Mouse (Mus musculus): ENCODE measurements around the gene Itgb1bp1. TPM values are rescaled to one million over a fixed set of nuclear protein-coding genes. Genes with fewer than 3 reads are reported as not detected.
A peak's percentile ranks its signal among the peaks of the same experiment; 100 is the strongest.

Gene Itgb1bp1
- total RNA-seq (2021) = 10 to 100 TPM; 41.1 to 43.1 TPM
- long read RNA-seq, experiment 1, transcript Itgb1bp1-206 (7 exons, 1,701 nt) = minor isoform, 5 of 30 reads
- long read RNA-seq, experiment 1, transcript Itgb1bp1-201 (7 exons, 1,921 nt) = major isoform, 21 of 30 reads
- long read RNA-seq, experiment 1, partial matches to known transcripts = 0 of 30 reads
- long read RNA-seq, experiment 1, other reads (novel, unspliced or antisense) = 2 of 30 reads
- long read RNA-seq, experiment 2, transcript Itgb1bp1-201 (7 exons, 1,921 nt) = major isoform, 15 of 31 reads
- long read RNA-seq, experiment 2, transcript Itgb1bp1-206 (7 exons, 1,701 nt) = minor isoform, 7 of 31 reads
- long read RNA-seq, experiment 2, partial matches to known transcripts = 0 of 31 reads
- long read RNA-seq, experiment 2, other reads (novel, unspliced or antisense) = 7 of 31 reads

DNA sequence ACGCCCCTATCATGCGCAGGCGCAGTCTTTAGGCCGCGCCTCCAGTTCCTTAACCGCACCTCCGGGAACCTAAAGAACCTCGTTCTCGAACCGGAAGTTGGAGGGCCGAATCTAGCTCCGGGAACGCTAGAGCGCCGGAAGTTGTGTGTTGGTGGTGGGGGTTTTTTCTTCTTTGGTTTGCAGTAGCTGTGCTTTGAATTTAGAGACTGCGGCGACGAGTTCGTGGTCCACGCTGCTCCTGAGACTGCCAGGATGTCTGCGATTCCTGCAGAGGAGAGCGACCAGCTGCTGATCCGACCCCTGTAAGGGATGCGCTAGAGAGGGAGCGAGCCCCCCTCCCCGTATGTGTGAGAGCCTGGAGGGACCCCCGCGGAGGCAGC is at the start of gene Itgb1bp1:
Itgb1bp1 (minus strand) TSS at position 42 of the 380 bp plus-strand sequence.
- peak; percentile 99 for DNase-seq (ENCODE audit: low spot score in 2 of 2)

DNA sequence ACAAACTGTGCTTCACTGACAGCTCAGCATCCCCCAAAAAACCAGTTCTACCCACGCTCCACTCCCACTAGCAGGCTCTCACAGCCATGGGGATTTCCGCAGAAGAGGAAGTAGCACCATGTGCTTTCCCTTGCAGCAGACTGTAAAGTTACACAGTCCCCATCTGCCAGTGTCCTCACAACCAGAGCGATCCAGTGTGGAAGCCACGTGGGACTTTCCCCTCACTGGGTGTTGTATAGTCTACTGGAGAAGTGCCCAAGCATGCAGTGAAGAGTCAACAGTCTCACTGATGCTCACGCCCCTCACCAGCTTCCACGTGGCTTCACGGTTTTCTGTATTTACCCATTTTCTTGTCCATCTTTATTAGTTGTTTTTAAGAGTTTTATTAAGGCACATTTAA is 49.8 kb upstream of the Itgb1bp1 start:
- DNase-seq (ENCODE audit: low spot score in 2 of 2) = peak; percentile 32 to 64

DNA sequence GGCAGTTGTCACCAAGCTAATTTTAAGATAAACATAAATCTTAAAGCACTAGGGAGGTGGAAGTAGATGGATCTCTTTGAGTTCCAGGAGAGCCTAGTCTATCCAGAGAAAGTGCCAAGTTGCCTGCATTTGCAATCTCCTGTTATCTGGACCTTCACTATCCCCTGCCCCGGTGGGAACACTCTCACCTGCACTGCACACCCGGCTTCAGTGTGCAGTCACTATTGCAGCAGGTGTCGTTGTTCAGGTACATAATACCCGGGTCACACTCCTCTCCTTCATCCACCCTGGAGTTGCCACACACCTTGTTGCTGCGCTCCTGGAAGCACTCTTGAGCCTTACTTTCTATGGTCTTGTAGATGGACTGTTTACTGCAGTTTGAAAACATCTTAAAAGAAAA is 47.7 kb upstream of the Itgb1bp1 start:
- DNase-seq (ENCODE audit: low spot score in 2 of 2) = no peak

DNA sequence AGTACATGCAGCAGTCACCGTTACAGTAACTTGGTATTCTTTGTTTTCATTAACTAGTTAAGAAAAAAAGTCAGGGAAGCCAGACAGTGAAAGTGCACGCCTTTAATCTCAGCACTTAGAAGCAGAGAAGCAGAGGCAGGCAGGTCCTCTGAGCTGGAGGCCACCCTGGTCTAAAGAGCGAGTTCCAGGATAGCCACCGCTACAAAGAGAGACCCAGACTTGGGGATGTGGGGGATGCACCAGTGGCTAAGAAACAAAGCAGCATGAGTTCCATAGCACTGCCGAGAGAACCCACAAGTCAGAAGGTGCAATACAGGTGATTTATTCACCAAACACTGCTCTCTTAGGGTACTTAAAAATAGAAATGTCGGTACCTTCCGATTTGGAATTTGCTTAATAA is 46.9 kb upstream of the Itgb1bp1 start:
- DNase-seq (ENCODE audit: low spot score in 2 of 2) = no peak

DNA sequence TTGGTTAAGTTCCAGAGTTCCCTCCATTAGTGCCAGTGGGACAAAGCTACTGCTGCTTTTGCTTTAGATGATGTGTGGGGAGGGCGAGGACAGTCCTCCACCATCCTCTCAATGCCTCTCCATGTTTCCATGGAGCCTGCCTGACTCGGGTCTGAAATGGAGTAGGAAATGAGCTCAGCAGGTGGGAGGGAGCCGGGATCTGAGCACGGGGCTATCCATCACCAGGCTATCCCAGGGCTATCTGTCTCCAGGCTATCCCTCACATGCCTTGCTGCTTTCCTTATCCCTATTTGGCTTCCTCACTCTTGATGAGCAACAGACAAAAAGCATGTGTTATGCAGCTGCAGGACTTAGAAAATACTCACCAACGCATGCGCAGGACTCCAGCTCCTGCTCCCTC is 45.6 kb upstream of the Itgb1bp1 start:
- no peak for DNase-seq (ENCODE audit: low spot score in 2 of 2)

DNA sequence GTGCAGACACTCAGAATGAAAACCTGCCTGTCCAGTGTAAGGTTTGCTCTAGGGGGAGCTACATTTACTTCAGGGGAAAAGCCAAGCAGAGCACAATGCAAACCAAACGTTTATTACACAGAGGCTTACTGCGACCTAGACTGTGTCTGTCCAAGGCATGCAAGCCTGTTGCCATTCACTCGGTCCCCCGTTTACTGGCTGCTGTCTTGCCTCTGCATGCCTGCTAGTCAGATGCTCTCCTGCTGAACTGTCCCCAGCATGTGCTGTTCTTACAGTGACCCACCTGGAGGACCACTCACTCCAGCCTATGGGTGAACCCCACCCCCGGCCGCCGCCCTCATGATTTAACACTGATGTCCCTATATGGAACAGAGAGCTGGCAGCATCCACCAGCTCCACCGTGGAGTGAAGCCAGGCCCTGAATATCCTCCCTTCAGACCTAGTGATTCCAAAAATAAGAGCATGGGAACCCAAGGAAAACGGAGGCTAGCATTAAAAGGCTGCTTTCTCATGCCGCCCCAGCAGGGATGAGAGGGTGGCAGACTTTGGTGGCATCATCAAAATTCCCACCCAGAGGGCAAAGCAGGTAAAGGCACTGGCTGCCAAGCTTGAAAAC is 45.0 kb upstream of the Itgb1bp1 start:
- peak; percentile 42 to 52 for DNase-seq (ENCODE audit: low spot score in 2 of 2)

DNA sequence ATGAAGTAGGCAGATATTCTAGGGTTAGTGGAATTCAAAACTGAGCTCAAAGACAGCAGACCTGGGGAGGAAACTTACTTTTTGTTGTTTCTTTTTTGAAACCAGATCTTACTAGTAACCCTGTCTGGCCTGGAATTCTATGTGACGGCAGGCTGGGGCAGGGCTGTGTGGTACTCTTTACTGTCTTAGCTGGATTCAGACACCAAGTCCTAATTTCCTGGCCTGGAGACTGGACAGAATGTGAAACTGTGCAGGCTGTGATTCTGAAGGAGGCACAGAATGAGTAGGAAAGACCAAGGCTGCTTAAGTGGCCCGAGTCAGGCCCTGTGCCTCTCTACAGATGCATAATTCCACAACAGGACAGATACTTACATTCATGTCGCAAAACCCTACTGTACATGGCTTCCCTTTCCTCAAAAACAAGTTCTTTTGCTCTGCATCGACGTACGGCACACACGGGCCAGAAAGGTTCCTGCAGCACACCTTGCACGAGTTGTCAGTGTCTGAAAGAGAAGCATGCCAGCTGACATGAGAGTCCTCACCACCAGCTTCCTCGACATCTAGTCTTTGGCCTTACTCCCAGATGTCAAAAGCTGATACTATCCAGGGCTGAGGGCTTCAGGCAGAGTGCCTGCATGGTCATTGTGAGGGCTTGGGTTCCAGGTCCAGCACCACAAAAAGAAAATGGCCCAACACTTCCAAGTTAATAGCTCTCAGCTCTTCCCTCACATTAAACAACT is 43.7 kb upstream of the Itgb1bp1 start:
- no peak for DNase-seq (ENCODE audit: low spot score in 2 of 2)

DNA sequence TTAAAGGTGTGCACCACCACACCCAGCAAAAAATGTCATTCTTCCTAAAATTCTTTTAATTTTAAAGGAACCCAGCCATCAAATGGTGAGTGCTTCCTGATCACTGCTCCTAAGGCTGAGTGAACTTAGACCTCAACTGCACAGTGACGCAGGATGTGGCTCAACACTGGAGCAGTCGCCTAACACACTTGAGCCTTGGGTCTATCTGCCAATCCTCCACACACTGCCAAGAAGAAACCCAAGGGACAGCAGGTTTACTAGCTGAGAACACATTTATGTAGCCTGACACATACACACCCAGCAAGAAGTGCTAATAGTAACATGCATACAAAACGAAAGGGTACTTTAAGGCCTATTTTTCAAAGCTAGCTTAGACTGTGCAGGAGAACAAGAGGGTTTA is 40.2 kb upstream of the Itgb1bp1 start:
- no peak for DNase-seq (ENCODE audit: low spot score in 2 of 2)

DNA sequence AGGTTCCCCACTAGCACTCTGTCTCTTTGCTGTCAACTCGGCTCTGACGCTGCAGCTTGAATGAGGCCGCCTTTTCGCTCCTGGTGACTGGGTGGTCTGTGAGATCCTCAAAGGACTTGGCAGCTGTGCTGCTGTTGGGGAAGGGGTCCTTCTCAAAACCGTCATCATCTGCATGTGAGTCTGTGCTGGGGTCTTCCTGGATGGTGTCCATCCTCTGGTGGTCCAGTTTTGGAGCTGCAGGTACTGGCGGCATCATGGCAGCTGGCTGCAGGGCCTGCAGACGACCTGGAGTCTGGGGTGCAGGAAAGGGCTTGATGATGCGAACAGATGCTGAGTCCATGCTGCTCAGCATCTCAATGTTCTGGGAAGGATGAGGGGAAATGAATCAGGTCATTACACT is 39.2 kb upstream of the Itgb1bp1 start:
- no peak for DNase-seq (ENCODE audit: low spot score in 2 of 2)

DNA sequence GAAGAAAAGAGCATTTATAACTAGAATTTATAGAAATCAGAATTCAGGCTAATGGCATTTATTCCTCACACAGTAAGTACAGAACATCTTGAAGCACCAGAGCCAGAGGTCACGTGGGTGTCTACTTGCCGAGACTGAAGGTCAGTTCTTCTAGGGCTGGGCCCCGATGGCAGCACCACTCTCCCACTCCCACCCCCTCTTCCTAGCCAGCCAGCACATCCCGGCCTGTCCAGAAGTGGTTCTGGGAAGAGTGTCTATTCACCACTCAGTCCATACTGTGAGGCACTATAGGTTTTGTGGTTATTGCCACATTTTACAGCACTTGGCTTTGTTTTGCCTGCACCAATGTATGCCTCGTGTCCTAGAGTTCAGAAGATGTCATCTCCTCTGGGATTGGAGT is 38.0 kb upstream of the Itgb1bp1 start:
- DNase-seq (ENCODE audit: low spot score in 2 of 2) = no peak

DNA sequence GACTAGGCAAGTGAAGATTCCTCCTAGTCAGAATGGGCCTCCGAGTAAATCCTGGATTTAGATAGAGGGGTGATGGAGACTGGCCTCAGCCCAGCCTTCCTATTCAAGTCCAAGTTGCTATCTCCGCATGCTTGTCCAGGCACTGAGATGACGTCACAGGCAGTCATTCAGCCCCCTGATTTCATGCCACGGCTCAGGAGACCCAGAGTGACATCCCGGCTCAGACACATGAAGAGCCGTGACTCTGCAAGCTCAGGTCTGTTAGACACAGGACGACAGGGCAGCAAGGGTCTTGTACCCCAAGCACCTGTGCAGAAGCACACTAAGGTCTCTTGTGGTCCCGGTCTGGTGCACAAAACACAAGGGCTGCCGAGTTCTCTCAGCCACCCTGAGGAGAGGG is 36.8 kb upstream of the Itgb1bp1 start:
- no peak for DNase-seq (ENCODE audit: low spot score in 2 of 2)

DNA sequence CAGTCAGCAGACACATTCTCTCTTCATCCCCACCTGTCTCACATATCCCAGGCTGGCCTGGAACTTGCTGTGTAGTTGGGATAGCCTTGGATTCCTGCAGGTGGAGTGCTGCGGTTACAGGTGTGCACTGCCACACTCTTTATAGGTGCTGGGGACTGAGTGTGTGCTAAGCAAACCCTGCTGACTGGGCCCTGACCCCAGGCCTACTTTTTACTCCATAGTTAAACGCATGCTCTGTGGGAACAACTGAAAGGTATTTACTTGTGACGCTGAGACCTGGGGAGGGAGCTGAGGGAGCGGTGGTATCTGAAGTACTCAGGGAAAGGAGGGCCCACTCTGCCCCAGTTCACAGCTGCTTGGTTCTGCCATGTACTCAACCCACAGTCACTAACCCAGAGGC is 36.2 kb upstream of the Itgb1bp1 start:
- DNase-seq (ENCODE audit: low spot score in 2 of 2) = no peak

DNA sequence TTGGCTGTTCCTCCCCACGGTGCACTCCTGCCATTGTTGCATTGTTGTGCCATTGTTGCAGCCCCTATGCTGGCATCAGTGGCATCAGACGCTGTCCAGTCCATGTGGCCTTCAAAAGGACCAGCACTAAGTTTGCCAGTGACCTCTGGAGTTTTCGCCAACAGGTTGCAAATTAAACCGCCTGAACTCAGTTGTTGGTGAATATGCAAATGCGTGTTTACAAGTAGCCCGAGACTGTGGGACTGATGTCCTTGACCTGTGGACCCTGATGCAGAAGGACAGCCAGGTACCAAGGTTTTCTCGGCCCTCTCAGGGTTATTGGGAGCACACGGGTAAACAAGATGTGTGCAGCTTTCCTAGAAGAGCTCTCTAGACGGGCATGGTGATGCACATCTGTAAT is 35.1 kb upstream of the Itgb1bp1 start:
- DNase-seq (ENCODE audit: low spot score in 2 of 2) = no peak

DNA sequence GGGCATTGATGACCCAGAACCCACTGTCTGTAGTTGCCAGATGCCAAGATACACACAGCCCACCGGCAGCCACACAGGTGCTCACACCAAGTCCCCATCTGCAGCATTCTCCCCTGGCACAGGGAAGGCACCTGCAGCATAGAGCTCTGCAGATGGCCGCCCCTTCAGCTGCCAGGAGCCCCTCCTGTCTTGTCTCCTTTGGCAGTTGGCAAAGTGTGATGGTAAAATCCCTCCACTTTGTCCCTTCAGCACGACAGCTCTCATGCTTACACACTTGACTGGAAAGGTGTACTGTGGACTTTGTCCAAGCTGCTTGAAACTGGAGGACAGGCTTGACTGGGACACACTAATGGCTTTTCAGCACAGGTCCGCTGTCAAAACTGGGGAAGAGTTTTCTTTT is 34.2 kb upstream of the Itgb1bp1 start:
- no peak for DNase-seq (ENCODE audit: low spot score in 2 of 2)

DNA sequence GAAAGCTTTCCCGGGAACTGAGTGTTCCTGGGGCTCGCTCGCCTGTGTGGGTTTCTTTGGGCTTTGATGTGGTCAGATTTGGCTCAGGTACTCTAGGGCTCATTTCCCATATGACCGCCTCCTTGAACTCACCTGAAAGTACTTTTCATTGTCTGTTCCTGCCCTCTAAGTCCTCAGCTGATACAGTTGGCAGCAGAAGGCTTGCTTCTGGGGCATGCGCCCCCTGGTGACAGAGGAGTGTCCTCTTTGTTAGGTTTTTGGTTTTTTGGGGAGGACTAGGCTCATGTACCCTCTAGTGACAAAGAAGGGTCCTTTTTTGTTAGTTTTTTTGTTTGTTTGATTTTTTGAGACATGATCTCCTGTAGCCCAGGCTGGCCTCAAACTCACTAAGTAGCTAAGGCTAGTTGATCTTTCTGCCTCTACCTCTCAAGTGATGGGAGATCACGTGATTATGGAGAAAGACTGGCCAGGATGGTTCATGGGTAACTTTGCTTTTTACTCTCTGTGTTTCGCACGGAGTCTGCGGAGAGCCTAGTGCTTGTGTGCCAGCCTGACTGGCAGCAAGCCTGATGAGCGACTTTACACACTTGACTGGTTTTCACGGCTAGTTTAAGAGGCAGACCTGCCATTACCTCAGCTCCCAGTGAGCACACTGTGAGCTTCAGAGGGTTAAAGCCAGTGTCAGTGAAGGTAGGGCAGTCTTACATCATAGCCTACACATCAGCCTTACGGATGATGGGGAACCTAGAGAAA is 32.2 kb upstream of the Itgb1bp1 start:
- DNase-seq (ENCODE audit: low spot score in 2 of 2) = peak; percentile 66 to 67

DNA sequence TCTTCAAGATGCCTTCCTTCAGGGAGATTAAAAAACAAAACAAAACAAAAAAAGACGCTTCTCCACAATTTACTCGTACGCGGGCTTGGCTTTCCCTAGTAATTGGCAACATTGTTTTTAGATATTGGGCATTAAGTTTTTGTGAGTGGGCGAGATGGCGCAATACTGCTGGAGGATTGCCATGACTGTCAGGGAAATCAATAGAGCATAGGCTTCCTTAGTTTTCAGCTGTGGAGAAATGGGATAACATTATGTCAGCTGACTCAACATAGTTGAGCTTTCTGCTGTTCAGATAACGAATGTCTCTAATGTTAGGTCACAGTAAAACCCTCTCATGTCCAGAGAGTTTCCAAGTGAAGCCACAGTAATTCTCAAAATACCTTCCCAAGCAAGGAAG is 30.8 kb upstream of the Itgb1bp1 start:
- DNase-seq (ENCODE audit: low spot score in 2 of 2) = no peak

DNA sequence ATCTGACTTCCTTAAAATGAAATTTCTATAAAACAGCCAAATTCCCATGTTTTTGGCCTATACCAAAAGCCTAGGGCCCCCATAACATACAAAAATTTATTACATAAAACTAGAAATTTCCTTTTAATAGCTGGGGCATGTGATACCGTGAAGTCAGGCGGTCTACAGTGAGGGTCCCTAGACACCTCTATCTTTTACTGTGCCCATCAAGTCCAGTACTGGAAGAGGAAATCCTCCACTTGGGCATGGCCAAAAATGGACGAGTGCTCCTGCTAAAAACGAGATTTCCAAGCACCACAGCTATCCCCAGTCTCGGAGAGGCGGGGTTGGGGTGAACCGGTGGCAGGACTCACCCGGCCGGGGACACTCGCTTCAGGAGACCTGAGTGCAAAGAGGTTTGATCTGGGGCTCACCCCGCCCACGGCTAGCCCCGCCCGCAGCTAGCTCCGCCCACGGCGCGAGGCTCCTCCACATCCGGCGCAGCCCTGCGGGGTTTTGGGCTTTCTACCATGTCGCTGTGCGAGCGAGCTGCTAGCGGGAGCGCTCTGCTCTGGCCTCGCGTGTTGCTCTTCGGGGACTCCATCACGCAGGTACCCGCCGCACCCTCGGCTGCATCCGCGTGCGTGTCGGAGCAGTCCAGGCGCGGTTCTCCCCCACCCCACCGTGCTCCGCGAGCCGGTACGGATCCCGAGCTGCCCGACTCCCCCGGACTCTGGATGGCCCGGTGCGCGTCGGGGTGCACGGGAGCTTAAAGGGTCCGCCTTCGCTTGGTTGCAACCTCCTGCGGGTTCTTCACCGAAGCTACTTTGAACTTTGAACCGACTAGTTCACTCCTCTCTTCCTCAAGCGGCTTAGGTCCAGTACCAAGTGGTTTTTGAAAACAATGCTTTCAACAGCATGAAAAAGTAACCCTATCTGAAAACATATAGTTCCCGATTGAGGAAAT is 30.1 kb upstream of the Itgb1bp1 start, which contains the start of gene Iah1:
Iah1 (plus strand) TSS at position 467 of the 946 bp plus-strand sequence.
- DNase-seq (ENCODE audit: low spot score in 2 of 2) = peak; percentile 74 to 80

DNA sequence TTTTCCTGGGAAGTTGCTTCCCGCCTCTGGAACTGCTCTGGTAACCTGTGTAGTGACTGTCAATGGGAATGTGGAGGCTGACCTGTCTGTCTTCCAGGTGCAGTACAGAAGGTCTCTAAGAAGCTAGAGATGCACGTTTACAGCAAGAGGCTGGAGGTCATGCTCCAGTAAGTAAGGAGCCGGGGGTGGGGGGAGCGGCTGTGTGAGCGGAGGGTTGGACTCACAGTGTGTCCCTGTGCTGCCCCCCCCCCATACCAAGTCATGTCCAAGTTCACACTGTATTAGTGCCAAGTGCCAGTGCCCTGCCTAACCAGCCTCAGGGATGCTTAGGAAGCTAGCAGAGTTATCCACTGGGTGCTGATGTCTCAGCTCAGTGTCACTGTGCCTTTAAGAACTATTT is 26.1 kb upstream of the Itgb1bp1 start:
- DNase-seq (ENCODE audit: low spot score in 2 of 2) = no peak

DNA sequence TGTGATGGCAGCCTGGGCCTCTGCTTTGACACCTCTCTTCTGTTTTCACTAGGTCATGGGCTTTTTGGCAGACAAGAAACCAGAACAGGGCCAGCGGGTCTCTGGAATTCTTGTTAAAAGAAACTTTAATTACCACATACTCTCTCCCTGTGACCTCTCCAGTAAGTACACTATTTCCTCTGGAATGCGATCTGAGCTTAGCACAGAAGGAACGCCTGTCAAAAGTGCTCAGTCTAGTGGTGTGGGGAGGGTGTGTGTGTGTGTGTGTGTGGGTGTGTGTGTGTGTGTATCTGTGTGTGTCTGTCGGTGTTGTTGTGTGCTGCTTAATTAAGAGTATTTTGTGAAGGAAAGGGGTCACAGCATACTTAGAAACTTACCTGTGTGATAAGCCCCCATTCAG is 20.6 kb upstream of the Itgb1bp1 start:
- no peak for DNase-seq (ENCODE audit: low spot score in 2 of 2)

DNA sequence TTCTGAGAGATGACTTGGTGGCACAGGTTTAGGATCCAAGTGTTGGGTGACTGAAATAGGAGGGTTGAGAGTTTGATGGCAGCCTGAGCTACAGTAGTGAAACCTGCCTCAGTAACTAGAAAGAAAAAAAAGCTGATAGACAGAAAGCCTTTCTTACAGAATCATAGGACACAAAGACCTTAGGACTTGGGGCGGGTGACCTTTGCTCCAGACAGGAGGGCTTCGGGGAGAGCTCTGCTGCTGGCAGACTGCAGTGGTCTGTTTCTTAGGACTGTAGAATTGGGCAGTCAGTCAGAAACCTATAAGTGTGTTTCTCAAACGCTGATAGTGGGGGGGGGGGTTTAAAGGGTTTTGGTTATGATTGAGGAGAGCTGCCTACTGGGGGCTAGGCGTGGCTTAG is 19.7 kb upstream of the Itgb1bp1 start:
- no peak for DNase-seq (ENCODE audit: low spot score in 2 of 2)

All from left cerebral cortex, adult 18-20 months (tissue).